Mouse (Mus musculus) neural tube, embryonic 14.5 days (tissue): Measurements from ENCODE around the gene Selenow. TPM values are rescaled to one million over a fixed set of nuclear protein-coding genes. Genes with fewer than 3 reads are reported as not detected.

Source experiments
- ATAC-seq: fragments of 200-750 bp; cut with Nextera tagmentation; 2 replicates; pipeline ENCODE4 v1.8.0; 2017; ENCODE audit warnings: low read depth, mild to moderate bottlenecking, moderate TSS enrichment, moderate library complexity
- H3K27ac ChIP-seq: fragments of 300-500 bp; sonication (generic); 2 replicates; pipeline ENCODE4 v1.5.1; 2014; ENCODE audit warnings: low read depth, mild to moderate bottlenecking, control low read depth, low read length, moderate library complexity, mixed read lengths
- H3K27me3 ChIP-seq: fragments of 300-500 bp; sonication (generic); 2 replicates; pipeline ENCODE4 v1.6.1; 2014; ENCODE audit warnings: low read length; ENCODE audit not compliant: control insufficient read depth, insufficient read depth
- H3K36me3 ChIP-seq: fragments of 300-500 bp; sonication (generic); 2 replicates; pipeline ENCODE4 v1.6.1; 2014; ENCODE audit warnings: low read length, mixed read lengths; ENCODE audit not compliant: control insufficient read depth, insufficient read depth
- H3K4me1 ChIP-seq: fragments of 300-500 bp; sonication (generic); 2 replicates; pipeline ENCODE4 v1.6.1; 2014; ENCODE audit warnings: low read length; ENCODE audit not compliant: control insufficient read depth, insufficient read depth
- H3K4me2 ChIP-seq: fragments of 300-500 bp; sonication (generic); 2 replicates; pipeline ENCODE4 v1.6.1; 2014; ENCODE audit warnings: mild to moderate bottlenecking, low read depth, low read length, control low read depth
- H3K4me3 ChIP-seq: fragments of 300-500 bp; sonication (generic); 2 replicates; pipeline ENCODE4 v1.5.1; 2014; ENCODE audit warnings: low read depth, low read length, control low read depth, mixed read lengths
- H3K9ac ChIP-seq: fragments of 300-500 bp; sonication (generic); replicated peaks from 2 replicates; pipeline ENCODE4 v1.6.1; 2014; ENCODE audit warnings: low read depth, mild to moderate bottlenecking, control low read depth, low read length, mixed read lengths
- H3K9me3 ChIP-seq: fragments of 300-500 bp; sonication (generic); 2 replicates; pipeline ENCODE4 v1.6.1; 2016; ENCODE audit warnings: low read length; ENCODE audit not compliant: control insufficient read depth
- WGBS: fragments of 180-500 bp; shearing (Covaris S2); extraction: QIAGEN DNeasy Blood & Tissue Kit; methylation state at CpG from one replicate; pipeline ENCODE4 v1.1.7; 2014; 5-methylcytosine and 5-hydroxymethylcytosine counted together
- polyA plus RNA-seq: library from polyadenylated mRNA; unstranded; fragments of >200 nt; fragmentation: Nextera tagmentation; extraction: Ambion mirVana; gene quantifications from 2 replicates; pipeline ENCODE4 v1.2.1, GENCODE M21; 2014

Selenow gene
- polyA plus RNA-seq, 1 experiment from 2014 or later: 1,546 TPM

- Histone ChIP-seq H3K4me2 (no peak overlapping the region), H3K27me3 (no peaks in the 10 kb centered on the region), H3K4me1 (no peaks in the 10 kb centered on the region), H3K27ac (no peak overlapping the region), H3K9ac (no peak overlapping the region), H3K4me3 (no peak overlapping the region), H3K9me3 (no peaks in the 10 kb centered on the region), H3K36me3 (peaks cover 18% of the 10 kb centered on the region)
- WGBS: 62% methylated on average over 16 of the region's 16 CpGs
- no peak for ATAC-seq
Measured at GRCm38 (mm10) chr7:15933437-15934359, 11.5 kb upstream of the Selenow start.

- no peak overlapping the region for H3K27ac ChIP-seq
- H3K36me3 ChIP-seq: no peaks in the 10 kb centered on the region
- no peaks in the 10 kb centered on the region for H3K9me3 ChIP-seq
- no peaks in the 10 kb centered on the region for H3K4me1 ChIP-seq
- WGBS: 94% methylated on average over 3 of the region's 3 CpGs
- H3K4me3 ChIP-seq: no peak overlapping the region
- no peak overlapping the region for H3K9ac ChIP-seq
- no peak for ATAC-seq
- no peak overlapping the region for H3K4me2 ChIP-seq
- H3K27me3 ChIP-seq: no peaks in the 10 kb centered on the region
Measured at GRCm38 (mm10) chr7:15931635-15932034, 9.4 kb upstream of the Selenow start.

GRCm38 (mm10) chr7:15930543-15930942 is 8.3 kb upstream of the Selenow start:
- 71% methylated on average over 2 of the region's 2 CpGs for WGBS
- Histone ChIP-seq H3K4me3 (no peak overlapping the region), H3K9ac (no peak overlapping the region)

GRCm38 (mm10) chr7:15929910-15930309 is 7.7 kb upstream of the Selenow start:
- Histone ChIP-seq H3K36me3 (no peaks in the 10 kb centered on the region), H3K4me1 (no peaks in the 10 kb centered on the region), H3K9me3 (no peaks in the 10 kb centered on the region), H3K4me3 (no peak overlapping the region), H3K4me2 (no peak overlapping the region), H3K27ac (no peak overlapping the region), H3K9ac (no peak overlapping the region), H3K27me3 (no peaks in the 10 kb centered on the region)
- WGBS: 40% methylated on average over 4 of the region's 4 CpGs
- no peak for ATAC-seq

More at GRCm38 (mm10) chr7:15930543-15930942, 8.3 kb upstream of the Selenow start:
- Histone ChIP-seq H3K27me3 (no peaks in the 10 kb centered on the region), H3K27ac (no peak overlapping the region), H3K4me2 (no peak overlapping the region), H3K9me3 (no peaks in the 10 kb centered on the region), H3K4me1 (no peaks in the 10 kb centered on the region), H3K36me3 (no peaks in the 10 kb centered on the region)
- no peak for ATAC-seq

GRCm38 (mm10) chr7:15921796-15922195 is 406 bp downstream of the Selenow start:
- Histone ChIP-seq H3K27ac (peak overlapping the region; percentile 73), H3K4me3 (peak overlapping the region; percentile 85), H3K4me2 (peak overlapping the region; percentile 65), H3K9me3 (no peaks in the 10 kb centered on the region), H3K36me3 (peaks cover 10% of the 10 kb centered on the region), H3K9ac (peak overlapping the region; percentile 64), H3K27me3 (no peaks in the 10 kb centered on the region), H3K4me1 (peaks cover 12% of the 10 kb centered on the region; the same call in 1 of the 2 replicates)
- WGBS: under 1% methylated on average over 10 of the region's 10 CpGs
- ATAC-seq: peak; percentile 44

- H3K9ac ChIP-seq: peak overlapping the region; percentile 64; the same call in 1 of the 2 replicates
- 93% methylated on average over 6 of the region's 6 CpGs for WGBS
- H3K9me3 ChIP-seq: no peaks in the 10 kb centered on the region
- peak overlapping the region; percentile 85 for H3K4me3 ChIP-seq
- no peak overlapping the region for H3K27ac ChIP-seq
- H3K4me2 ChIP-seq: peak overlapping the region; percentile 65
- ATAC-seq: no peak
- no peaks in the 10 kb centered on the region for H3K27me3 ChIP-seq
- peaks cover 12% of the 10 kb centered on the region; the same call in 1 of the 2 replicates for H3K4me1 ChIP-seq
- H3K36me3 ChIP-seq: peaks cover 10% of the 10 kb centered on the region
Measured at GRCm38 (mm10) chr7:15920645-15921190, 1.5 kb downstream of the Selenow start.

- H3K9me3 ChIP-seq: no peaks in the 10 kb centered on the region
- H3K4me2 ChIP-seq: peak overlapping the region; percentile 65
- no peak overlapping the region for H3K27ac ChIP-seq
- 97% methylated on average over 9 of the region's 9 CpGs for WGBS
- peak overlapping the region; percentile 85; the same call in 1 of the 2 replicates for H3K4me3 ChIP-seq
- peaks cover 12% of the 10 kb centered on the region; the same call in 1 of the 2 replicates for H3K4me1 ChIP-seq
- H3K36me3 ChIP-seq: peaks cover 10% of the 10 kb centered on the region
- H3K9ac ChIP-seq: no peak overlapping the region
- no peak for ATAC-seq
- no peaks in the 10 kb centered on the region for H3K27me3 ChIP-seq
Measured at GRCm38 (mm10) chr7:15919947-15920346, 2.3 kb downstream of the Selenow start.

GRCm38 (mm10) chr7:15918371-15918770 is 3.8 kb downstream of the Selenow start:
- Histone ChIP-seq H3K4me2 (no peak overlapping the region), H3K27me3 (no peaks in the 10 kb centered on the region), H3K27ac (no peak overlapping the region), H3K4me1 (peaks cover 12% of the 10 kb centered on the region; the same call in 1 of the 2 replicates), H3K4me3 (no peak overlapping the region), H3K9ac (no peak overlapping the region), H3K9me3 (no peaks in the 10 kb centered on the region), H3K36me3 (peaks cover 10% of the 10 kb centered on the region)
- no peak for ATAC-seq

- Histone ChIP-seq H3K9ac (no peak overlapping the region), H3K4me3 (no peak overlapping the region), H3K27ac (no peak overlapping the region), H3K36me3 (peaks cover 10% of the 10 kb centered on the region), H3K4me2 (no peak overlapping the region), H3K9me3 (no peaks in the 10 kb centered on the region), H3K4me1 (peaks cover 12% of the 10 kb centered on the region; the same call in 1 of the 2 replicates), H3K27me3 (no peaks in the 10 kb centered on the region)
- WGBS: 87% methylated on average over 4 of the region's 4 CpGs
- ATAC-seq: no peak
Measured at GRCm38 (mm10) chr7:15916996-15917395, 5.2 kb downstream of the Selenow start.
